Mouse (Mus musculus) forebrain, embryonic 13.5 days (tissue): ENCODE measurements at regions not wholly inside any gene's neighbourhood (a gene's known extent, or its start where the extent isn't known, plus 50 kb on each side); places are given as distances from the start of the nearest gene placed in this dataset.

Source experiments
- ATAC-seq: fragments of 200-750 bp; cut with Nextera tagmentation; 2 replicates; pipeline ENCODE4 v1.8.0; 2017
- H3K27ac ChIP-seq: fragments of 300-500 bp; sonication (generic); 2 replicates; pipeline ENCODE4 v1.5.1; 2015; ENCODE audit warnings: inconsistent platforms, mild to moderate bottlenecking, moderate library complexity
- H3K27me3 ChIP-seq: fragments of 300-500 bp; sonication (generic); 2 replicates; pipeline ENCODE4 v1.6.1; 2015; ENCODE audit warnings: mild to moderate bottlenecking, inconsistent platforms
- H3K36me3 ChIP-seq: fragments of 300-500 bp; sonication (generic); 2 replicates; pipeline ENCODE4 v1.6.1; 2015; ENCODE audit warnings: mild to moderate bottlenecking, inconsistent platforms; ENCODE audit not compliant: poor library complexity, severe bottlenecking
- H3K4me1 ChIP-seq: fragments of 300-500 bp; sonication (generic); 2 replicates; pipeline ENCODE4 v1.6.1; 2015; ENCODE audit warnings: inconsistent platforms
- H3K4me2 ChIP-seq: fragments of 300-500 bp; sonication (generic); 2 replicates; pipeline ENCODE4 v1.6.1; 2015; ENCODE audit warnings: inconsistent platforms, mild to moderate bottlenecking, moderate library complexity
- H3K4me3 ChIP-seq: fragments of 300-500 bp; sonication (generic); 2 replicates; pipeline ENCODE4 v1.5.1; 2015; ENCODE audit warnings: mild to moderate bottlenecking, inconsistent platforms
- H3K9ac ChIP-seq: fragments of 300-500 bp; sonication (generic); 2 replicates; pipeline ENCODE4 v1.6.1; 2015; ENCODE audit warnings: mild to moderate bottlenecking, inconsistent platforms
- H3K9me3 ChIP-seq: fragments of 300-500 bp; sonication (generic); replicated peaks from 2 replicates; pipeline ENCODE4 v1.6.1; 2016; ENCODE audit warnings: inconsistent platforms
- WGBS: fragments of 180-500 bp; shearing (Covaris S2); methylation state at CpG from one replicate; pipeline ENCODE4 v1.1.7; 2015; 5-methylcytosine and 5-hydroxymethylcytosine counted together

GRCm38 (mm10) chr16:66579551-66579950 lies 764.5 kb downstream of the Vgll3 start:
- Histone ChIP-seq H3K27me3 (no peaks in the 10 kb centered on the region), H3K27ac (no peak overlapping the region), H3K4me2 (no peak overlapping the region), H3K9me3 (no peaks in the 10 kb centered on the region), H3K4me3 (no peak overlapping the region), H3K9ac (no peak overlapping the region), H3K36me3 (no peaks in the 10 kb centered on the region), H3K4me1 (no peaks in the 10 kb centered on the region; the same call in 1 of the 2 replicates)
- 22% methylated on average over 1 of the region's 1 CpGs for WGBS
- no peak for ATAC-seq

- H3K4me2 ChIP-seq: peak overlapping the region; percentile 48
- H3K27ac ChIP-seq: no peak overlapping the region
- peak; percentile 48; the same call in 1 of the 2 replicates for ATAC-seq
- no peak overlapping the region for H3K9ac ChIP-seq
- H3K4me1 ChIP-seq: no peaks in the 10 kb centered on the region
- H3K27me3 ChIP-seq: no peaks in the 10 kb centered on the region
- WGBS: 6% methylated on average over 12 of the region's 12 CpGs
- no peaks in the 10 kb centered on the region for H3K36me3 ChIP-seq
- H3K4me3 ChIP-seq: no peak overlapping the region; the same call in 1 of the 2 replicates
- no peaks in the 10 kb centered on the region for H3K9me3 ChIP-seq
Measured at GRCm38 (mm10) chr16:66585698-66586284, 770.7 kb downstream of the Vgll3 start.

- Histone ChIP-seq H3K9ac (no peak overlapping the region), H3K27me3 (no peaks in the 10 kb centered on the region), H3K36me3 (no peaks in the 10 kb centered on the region), H3K4me1 (no peaks in the 10 kb centered on the region), H3K4me2 (no peak overlapping the region), H3K4me3 (no peak overlapping the region), H3K27ac (no peak overlapping the region), H3K9me3 (no peaks in the 10 kb centered on the region)
- no peak for ATAC-seq
- 43% methylated on average over 2 of the region's 2 CpGs for WGBS
Measured at GRCm38 (mm10) chr16:66602211-66602610, 787.2 kb downstream of the Vgll3 start.

GRCm38 (mm10) chr16:66602686-66603085 lies 787.6 kb downstream of the Vgll3 start:
- Histone ChIP-seq H3K27ac (no peak overlapping the region), H3K4me3 (no peak overlapping the region), H3K27me3 (no peaks in the 10 kb centered on the region), H3K36me3 (no peaks in the 10 kb centered on the region), H3K4me2 (no peak overlapping the region), H3K4me1 (no peaks in the 10 kb centered on the region), H3K9me3 (no peaks in the 10 kb centered on the region), H3K9ac (no peak overlapping the region)
- ATAC-seq: no peak
- 20% methylated on average over 3 of the region's 3 CpGs for WGBS

GRCm38 (mm10) chr16:66603825-66604224 lies 788.8 kb downstream of the Vgll3 start:
- Histone ChIP-seq H3K27ac (no peak overlapping the region), H3K4me1 (no peaks in the 10 kb centered on the region), H3K9me3 (no peaks in the 10 kb centered on the region), H3K4me2 (no peak overlapping the region), H3K9ac (no peak overlapping the region), H3K4me3 (no peak overlapping the region), H3K27me3 (no peaks in the 10 kb centered on the region), H3K36me3 (no peaks in the 10 kb centered on the region)
- ATAC-seq: no peak
- 30% methylated on average over 6 of the region's 6 CpGs for WGBS
